Mouse (Mus musculus) cerebellum, adult 2 months (tissue): ENCODE results near the gene Gm28845.

Experiments
- CTCF ChIP-seq: fragments of 200-500 bp; IDR thresholded peaks from 2 replicates; pipeline ENCODE4 v1.5.1; 2011; ENCODE audit warnings: low read depth, mild to moderate bottlenecking, control low read depth, low read length, moderate library complexity, borderline replicate concordance; ENCODE audit not compliant: insufficient read depth
- POLR2A ChIP-seq: fragments of 200-500 bp; IDR thresholded peaks from 2 replicates; pipeline ENCODE4 v1.6.1; 2011; ENCODE audit warnings: low read length, control low read depth, borderline replicate concordance; ENCODE audit not compliant: insufficient read depth

DNA sequence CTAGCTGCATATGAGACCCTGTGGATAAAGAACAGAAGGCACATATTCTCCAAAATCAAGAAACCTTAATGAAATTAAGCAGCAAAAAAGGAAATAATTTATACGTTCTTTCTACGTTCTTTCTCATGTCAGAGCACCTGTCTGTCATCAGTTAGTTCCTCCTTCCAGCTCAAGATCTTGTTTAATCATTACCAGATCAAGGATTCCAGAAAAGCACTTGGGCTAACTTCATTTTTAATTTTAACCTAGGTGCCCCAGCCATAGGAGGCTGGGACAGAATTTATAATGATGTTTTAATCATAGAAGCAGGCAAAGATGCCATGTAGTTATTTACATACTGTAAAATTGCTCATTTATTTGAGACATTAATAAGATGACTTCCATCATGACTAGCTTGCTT, 25.4 kb upstream of the Gm28845 start:
- no peak for TF ChIP-seq POLR2A
- TF ChIP-seq CTCF = no peak
